Mouse (Mus musculus): Measurements from ENCODE around the gene Tob2.

Tob2 gene

DNA sequence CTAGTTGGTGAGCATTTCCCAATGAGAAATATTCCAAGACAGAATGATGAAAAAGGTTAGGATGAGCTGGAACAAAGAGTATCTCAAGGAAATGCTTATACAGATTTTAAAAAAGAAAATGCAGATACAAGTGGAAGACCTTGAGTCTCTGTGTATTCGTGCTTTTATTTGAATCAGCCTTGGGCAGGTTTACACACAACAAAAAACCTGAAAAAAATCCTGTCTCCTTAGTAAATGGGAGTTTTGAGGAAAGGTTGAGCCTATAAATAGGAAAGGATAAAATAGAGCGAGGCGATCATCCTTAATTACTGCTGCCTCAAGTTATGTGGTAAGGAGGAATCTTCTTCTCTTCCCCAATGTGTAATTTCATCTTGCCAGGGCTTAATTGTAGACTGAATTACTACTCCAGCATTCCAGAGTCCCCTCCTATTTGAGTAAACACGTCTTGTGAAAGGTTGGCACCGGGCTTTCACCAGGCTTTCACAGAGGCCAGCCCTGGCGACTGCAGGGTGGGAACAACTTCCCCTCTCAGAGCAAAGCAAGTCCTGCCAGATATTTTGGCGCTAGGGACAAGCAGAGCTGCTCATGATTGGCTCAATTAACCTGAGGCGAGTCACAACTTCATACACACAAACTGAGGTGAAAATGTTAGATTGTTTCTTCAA lies 2.0 kb upstream of the Tob2 start:
- DNase-seq (ENCODE audit: low read depth), result no peak

DNA sequence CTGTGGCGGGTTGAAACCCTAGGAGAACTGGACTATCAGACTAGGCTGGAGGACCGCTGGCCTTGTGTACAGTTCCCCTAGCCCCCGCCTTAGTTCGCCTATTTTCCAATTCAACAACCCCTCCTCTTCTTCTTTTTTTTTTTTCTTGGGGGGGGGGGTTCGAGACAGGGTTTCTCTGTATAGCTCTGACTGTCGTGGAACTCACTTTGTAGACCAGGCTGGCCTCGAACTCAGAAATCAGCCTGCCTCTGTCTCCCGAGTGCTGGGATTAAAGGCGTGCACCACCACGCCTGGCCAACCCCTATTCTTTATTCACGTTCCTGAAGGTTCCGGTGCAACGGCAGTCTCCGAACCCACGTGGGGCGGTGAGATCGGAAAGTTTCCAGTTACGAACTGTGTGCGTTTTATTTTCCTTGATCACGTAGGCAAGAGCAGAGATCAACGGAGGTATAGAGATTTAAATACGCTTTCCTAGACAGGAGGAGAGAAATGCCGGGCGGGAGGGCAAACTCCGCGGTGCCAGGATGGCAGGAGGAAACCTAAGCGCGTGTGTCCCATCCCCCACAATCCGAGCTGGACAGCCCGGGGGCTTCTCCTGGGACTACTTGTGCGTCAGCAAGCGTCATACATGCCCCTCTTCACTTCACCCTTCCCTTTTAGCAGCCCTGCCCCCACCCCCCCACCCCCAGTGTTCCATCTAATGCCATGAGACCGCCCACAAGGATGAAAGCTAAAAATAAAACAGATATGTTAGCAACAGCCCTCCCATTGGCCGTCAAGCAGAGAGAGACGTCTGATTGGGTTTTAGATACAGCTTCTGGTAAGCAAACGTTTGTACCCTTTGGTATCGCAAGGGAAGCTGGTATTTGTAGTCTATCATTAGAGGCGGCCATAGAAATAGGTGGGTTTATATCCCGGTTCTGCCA lies 997 bp upstream of the Tob2 start:
- DNase-seq (ENCODE audit: low read depth), result peak; percentile 94

DNA sequence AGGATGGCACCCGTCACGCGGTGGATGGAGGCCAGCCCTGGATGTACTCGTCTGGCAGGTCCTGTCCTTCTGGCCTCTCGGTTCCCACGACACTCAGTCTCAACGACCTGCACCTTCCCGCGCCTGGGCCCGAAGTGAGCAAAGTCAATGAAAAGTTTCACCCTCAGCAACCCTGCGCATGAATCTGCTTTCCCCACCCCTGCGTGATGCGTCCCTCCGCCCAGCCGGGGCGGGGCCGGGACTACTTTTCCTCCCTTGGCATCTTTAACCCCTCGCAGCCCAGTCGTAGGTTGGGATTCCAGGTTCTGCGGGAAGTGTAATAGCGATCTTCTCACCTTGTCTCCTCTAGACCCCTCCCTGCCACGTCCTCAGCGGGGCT lies 469 bp downstream of the Tob2 start:
- no peak for DNase-seq (ENCODE audit: low read depth)

DNA sequence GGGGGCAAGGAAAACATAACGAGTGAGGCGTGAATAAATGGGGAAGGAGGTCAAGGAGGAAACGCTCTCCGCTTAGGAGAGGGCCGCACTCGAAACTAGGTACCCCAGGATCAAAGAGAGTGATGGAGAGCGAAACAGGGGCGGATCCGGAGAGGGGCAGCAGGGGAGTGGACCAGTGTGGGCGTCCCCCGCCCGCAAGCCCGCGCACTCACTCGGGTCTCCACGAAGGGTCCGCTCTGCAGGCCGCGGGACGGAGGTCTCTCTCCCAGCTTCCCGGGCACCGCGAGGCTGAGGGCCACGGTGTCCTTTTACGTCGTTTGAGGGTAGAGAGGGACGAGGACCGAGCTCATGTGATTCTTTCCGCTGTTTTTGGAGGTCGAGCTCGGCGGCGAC lies 876 bp downstream of the Tob2 start:
- no peak for DNase-seq (ENCODE audit: low read depth)

DNA sequence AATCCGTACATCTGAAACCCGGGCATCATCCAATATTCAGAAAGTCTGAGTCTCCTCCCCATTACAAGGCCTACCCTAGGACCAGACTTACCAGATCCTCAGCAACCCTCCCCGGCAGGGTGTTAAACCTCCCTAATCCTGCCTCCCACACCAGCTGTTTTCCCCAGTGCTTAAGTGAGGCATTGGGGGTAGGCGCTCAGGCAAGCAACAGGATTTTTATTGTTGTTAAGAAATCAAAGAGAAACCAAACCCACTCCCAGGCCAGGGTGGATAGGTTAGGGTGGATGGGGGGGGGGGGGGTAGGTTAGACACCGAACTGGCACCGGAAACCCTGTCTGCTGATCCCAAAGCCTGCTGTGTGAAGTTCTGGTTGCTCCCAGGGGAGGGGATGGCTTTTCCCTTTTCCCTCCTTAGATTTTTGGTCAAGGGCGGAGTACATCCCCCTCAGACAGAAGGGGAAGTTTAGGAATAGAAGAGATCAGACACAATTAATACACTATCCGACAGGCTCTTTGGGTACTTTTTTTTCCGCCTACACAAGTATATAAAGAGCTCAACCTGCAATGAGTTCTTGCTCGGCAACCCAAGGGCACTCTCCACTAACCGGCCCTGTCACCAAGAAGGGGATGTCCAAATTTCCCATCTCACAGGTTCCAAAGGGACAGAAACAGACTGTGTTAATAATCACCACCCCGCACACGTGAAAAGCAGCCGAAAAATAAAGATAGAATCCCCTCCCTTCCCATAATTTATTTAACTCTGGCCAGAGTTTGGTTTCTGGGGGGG lies 1.5 kb downstream of the Tob2 start:
- no peak for DNase-seq (ENCODE audit: low read depth)

DNA sequence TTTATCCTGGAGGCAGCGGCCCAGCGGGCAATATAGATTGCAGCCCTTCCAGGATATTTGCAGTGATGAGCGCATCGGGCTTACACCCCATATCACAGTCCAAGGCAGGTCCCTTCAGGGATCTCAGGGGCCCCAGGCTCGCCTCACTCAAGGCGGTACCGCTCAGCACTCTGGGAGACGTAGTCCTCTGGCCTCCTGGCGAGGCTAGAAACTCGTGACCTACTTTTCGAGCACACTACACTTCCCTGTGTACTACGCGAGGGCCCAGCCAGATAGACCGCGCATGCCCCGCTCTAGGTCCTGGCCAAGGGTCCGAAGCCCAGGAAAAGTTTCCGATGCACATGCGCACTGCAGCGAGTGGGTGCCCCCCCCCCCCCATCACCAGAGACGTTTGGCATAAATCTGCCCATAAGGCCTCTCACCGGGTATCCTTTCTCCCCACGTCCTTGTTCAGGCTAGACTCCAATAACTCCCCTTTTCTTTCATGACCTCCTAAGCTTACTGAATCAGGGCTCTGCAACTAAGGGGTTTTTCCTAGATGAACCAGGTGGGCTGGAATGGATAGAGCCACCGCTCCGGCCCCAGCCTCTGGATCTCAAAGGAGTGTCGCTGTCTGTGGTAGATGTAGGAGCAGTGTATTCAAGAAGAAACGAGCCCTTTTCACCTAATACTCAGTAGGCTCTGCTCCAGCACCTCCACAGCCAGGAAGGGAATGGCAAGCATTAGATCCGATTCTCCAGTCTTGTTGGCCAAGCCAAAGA lies 2.4 kb downstream of the Tob2 start:
- DNase-seq (ENCODE audit: low read depth), result peak; percentile 85

DNA sequence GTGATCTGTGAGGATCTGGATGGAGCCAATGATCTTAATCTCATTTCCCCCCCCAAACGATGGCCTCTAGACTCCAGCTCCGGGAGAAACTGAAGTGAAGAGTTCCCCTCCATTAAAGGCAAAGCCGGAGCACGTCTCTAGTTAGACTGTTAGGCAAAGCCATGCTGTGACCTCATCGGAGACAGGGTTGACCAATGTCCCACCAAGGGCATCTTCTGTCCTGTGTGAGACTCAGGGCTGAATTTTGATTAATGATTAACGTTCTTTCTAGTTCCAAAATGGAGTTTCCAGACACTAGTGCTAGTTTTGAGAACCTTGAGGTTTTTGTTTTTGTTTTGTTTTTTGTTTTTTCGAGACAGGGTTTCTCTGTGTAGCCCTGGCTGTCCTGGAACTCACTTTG lies 5.5 kb downstream of the Tob2 start:
- DNase-seq (ENCODE audit: low read depth), result no peak

DNA sequence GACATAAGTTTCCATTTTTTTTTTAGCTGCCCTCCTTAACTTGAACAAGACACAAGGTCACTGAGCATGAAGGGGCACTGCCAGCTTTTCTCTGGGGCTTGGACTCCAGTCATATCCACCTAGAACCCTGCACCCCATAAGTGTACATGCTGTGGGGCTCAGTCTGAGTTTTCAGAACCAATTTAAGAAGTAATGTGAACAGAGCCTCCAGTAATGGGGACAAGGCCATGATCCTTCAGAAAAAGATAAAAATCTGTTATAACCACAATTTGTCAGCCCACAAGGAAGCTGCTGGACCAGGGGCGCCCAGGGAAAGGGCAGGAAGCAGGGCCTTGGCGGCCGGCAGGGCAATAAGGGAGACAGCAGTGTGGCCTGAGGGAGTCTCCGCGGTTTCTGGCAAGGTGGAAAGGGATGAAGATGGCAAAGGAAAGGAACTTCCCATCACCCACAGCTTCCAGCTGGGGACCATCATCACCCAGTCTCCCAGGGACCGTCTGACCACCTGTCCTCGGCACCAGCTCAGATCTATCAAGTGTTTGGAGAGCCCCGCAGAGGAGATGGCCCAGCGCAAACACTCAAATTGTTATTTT lies 6.1 kb downstream of the Tob2 start:
- DNase-seq (ENCODE audit: low read depth), result no peak

DNA sequence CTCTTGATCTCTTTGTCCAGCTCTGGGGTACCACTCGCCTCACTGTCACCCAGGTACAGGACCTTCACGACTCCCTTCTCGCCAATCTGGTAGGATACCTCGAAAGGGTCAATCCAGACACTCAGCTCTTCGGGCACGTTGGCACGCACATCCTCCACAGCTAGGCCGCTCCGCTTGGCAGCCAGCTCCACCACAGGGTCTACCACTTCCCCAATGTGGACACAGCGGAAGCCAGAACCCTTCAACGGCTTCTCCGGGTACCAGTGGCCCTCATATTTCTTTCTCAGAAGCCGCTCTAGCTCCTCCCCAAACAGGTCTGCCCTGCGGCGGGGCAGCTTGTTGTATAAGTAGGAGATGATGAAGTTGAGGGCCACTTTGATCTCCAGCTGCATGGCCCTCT lies 7.2 kb downstream of the Tob2 start:
- DNase-seq (ENCODE audit: low read depth), result no peak

DNA sequence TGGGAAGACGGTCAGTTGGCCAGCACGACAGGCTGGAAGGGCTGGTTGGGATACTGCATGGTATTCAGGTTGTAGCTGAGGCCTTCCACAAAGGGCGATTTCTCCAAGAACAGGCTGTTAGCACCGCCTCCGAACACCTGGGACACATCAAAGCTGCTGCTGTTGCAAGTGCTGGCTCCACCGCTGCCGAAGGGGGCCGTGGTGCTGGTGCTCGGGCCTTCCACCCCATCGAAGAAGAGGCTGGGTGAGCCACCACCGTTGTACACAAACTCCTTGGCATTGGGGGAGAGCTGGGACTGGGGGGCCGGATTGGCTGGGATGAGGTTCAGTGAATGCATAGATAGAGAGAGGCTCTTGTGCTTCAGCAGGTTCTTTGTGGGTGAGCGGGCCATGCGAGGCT lies 7.9 kb downstream of the Tob2 start:
- DNase-seq (ENCODE audit: low read depth), result no peak

DNA sequence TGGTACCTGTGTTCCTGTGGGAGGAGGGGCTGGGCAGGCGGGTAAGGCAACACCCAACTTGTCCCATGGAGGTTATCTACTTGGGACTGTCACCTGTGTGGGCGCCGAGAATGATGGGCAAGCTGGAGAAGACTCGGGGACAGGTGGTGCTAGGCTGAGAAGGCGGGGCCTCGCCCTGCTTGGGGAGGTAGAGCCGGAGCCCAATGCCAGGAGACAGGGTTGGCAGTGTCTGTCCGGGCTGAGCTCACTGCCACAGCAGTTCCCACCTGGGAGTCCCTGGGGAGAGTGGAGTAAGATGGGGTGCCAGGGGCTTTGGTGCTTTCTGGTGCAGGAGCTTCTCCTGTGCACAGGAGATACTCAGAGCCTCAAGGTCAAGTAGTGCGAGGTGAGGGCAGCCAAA lies 9.5 kb downstream of the Tob2 start:
- DNase-seq (ENCODE audit: low read depth), result no peak

DNA sequence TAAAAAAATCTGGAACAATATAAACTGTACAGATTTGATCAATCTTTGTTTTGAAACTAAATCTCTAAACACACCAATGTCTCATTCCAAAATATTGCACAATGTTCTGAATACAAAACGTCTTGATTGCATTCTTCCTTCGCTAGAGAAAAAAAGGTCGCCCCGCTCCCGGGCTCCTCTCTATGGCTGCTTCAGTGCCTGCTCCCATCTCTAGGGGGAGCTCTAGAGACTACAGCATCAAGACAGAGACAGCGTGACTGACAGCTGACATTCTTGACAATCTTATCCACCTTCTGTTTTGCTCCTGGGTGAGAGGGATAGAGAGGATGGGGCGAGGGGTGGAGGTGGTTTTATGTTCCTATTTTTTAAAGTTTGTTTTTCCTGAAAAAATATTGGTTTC lies 10.3 kb downstream of the Tob2 start:
- DNase-seq (ENCODE audit: low read depth), result no peak

DNA sequence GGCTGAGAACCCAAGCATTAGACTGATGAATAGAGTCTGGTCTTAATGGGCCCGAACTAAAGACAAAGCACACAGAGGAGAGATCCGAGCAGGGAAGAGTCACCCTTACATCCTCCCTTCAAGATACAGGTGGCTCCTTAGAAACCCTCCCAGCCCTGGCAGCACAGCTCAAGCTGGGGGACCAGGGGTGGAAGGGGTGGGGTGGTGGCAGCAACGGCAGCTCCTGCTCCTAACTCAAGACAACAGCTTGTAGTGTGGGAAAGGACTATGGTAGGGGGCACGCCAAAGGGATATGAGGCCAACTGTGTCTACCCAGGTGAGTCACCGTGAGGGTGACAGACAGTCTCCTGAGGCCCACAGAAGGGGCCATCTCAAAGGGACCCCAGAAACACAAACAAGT lies 10.7 kb downstream of the Tob2 start:
- DNase-seq (ENCODE audit: low read depth), result no peak

DNA sequence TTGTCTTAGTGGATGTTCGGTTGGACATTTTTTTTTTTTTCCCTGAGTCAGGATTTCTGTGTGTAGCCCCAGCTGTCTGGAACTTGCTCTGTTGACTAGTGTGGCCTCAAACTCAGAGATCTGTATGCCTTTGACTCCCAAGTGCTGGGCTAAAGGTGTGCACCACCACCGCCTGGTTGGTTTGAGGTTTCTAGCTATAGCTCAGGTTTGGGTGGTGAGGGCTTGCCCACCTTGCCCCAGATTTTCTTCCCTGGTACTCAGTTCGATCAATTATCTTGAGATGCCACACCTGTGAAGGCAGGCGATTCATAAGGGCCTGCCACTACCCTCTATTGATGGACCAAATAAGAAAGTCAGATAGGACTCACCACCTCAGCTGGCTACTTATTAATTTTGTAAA lies 11.4 kb downstream of the Tob2 start:
- DNase-seq (ENCODE audit: low read depth), result no peak

DNA sequence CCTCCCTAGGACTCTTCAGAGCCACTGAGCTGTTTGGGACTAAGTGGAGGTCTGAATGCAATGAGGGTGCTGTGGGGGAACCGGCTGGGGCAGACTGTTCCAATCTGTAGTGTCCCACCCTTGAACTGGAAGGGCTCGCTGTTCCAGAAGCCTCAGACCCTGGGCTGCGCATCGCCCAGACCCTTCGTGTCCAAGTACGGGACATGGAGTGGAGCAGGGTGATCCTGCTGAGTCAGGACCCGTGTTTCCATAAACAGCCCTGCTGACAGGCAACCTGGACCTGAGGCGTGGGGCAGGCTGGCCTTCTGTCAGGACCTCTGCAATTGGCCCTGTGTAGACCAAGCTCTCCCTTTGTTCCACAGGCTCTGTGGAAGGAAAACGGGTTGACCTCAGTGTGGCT lies 11.8 kb downstream of the Tob2 start:
- no peak for DNase-seq (ENCODE audit: low read depth)

DNA sequence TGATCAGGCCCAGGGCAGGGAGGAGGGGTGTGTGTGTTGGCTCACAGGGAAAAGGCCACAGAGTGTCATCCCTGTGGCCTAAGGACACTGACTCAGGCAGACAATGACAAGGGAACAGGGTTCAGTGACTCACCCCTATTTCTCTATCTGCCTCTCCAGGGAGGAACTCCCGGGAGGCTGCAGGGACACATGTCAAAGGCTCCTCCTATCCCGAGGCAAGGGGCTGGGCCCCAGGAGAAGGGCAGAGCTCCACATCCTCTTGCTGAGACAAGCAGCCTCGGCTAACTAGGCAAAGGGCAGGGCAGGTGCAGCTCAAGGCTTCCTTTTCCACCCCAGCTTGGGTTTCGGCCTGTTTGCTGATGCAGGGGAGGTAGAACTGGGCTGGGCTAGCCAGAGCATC lies 12.9 kb downstream of the Tob2 start:
- no peak for DNase-seq (ENCODE audit: low read depth)

DNA sequence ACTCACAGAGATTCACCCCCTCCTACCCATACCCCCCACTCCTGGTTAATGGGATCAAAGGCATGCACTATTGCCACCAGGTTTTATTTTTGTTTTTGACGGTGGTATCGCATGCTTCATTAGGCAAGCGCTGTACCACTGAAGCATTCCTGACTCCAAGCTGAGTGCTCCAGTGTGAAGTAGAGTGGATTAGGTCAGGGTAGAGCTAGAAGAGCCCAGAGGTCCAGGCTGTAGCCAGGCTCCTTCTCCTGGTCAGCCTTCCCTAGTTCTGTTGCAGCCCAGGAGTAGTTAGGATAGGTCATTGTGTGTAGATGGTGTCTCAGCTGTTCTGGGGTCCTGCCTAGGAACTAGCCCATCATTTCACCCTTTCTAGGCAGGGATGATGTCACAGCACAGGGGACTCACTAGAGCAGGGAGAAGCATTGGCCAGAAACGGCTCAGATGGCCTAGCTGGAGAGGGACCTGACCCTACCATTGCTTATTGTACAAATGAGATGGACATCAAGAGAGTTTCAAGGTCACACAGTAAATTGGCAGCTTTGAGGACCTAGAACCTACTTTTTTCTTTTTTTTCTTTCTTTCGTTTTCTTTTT lies 13.5 kb downstream of the Tob2 start:
- no peak for DNase-seq (ENCODE audit: low read depth)

DNA sequence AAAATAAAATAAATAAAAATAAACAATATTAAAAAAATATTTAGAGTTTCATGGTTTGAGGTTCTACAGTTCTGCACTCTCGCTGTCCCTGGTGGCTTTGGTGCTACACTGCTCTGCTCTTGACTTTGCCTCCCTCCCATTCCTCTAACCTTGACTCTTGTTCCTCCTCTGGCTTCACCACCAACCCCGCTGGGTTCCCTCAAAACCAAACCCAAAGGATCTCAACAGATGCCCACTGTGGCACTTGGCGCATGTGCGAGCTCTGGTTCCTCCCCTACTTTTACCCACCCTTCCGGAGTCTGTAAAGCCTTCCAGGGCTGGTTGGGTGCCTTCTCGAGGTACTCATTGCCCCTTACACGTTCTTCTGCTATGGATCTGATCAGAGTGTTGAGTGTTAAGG lies 16.3 kb downstream of the Tob2 start:
- DNase-seq (ENCODE audit: low read depth), result no peak

DNA sequence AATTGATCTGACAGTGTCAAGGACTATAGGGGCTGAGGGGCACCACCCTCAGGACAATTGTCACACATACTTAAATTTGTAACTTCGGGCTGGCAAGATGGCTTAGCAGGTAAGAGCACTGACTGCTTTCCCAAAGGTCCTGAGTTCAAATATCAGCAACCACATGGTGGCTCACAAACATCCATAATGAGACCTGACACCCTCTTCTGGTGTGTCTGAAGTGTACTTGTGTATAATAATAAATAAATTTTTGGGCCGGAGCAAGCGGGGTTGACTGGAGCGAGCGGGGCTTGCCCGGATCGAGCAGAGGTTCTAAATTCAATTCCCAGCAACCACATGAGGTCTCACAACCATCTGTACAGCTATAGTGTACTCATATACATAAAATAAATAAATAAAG lies 18.3 kb downstream of the Tob2 start:
- no peak for DNase-seq (ENCODE audit: low read depth)

DNA sequence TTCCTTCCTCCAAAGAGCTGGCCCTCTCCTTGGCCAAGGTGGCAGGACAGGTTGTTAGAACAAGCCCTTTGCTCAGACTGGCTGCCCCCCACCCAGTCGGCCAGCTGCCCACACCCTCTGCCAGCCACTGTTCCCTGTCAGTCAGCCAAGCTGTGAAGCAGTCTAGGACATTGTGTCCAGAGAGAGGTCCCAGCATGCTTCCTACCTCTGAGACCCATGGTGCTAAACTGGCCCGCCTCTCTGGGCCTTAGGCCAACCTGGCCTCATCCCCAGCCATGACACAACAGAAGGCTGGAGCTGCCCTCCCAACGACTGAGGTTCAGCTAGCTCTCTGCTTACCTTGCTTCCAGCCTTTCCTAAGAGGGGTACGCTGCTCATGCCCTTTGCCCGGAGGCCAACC lies 19.0 kb downstream of the Tob2 start:
- DNase-seq (ENCODE audit: low read depth), result peak; percentile 78

DNA sequence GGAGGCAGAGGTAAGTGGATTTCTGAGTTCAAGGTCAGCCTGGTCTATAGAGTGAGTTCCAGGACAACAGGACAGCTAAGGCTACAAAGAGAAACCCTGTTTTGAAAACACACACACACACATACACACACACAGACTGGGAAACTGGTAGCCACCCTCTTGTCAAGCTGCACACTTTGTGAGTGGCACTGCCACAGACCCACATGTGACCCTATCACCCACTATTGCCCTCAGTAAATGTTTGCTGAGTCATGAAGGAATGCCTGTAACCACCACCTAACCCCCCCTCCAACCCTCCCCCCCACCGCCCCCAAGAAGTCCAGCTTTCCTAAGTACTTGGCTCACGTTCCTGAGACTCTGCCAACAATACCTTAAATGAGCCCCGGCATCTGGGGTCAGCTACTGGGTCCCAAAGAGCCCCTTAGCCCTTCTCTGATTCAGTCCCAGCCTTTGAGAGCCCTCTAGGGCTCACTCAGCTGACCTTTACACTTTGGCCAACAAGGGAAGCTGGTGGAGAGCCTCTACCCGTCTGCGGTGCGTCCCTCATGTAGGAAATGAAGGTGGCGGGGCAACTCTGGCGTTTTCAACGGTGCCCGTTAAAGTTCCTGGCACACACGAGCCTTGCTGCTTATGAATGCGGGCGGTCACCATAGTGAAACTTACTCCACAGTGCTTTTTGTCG lies 19.9 kb downstream of the Tob2 start:
- no peak for DNase-seq (ENCODE audit: low read depth)

All from fibroblast of lung, adult 2 months (primary cell).